Mouse (Mus musculus) heart, postnatal 25 days (tissue): ENCODE measurements at regions not wholly inside any gene's neighbourhood (a gene's known extent, or its start where the extent isn't known, plus 50 kb on each side); places are given as distances from the start of the nearest gene placed in this dataset.

ENCODE experiments used
- DNase-seq: peaks from one replicate; pipeline ENCODE4 v3.0.0; 2022; ENCODE audit warnings: low spot score
- intact Hi-C: fragments of 180-260 bp; cut with DNase I; formaldehyde crosslinking; loops from one replicate; pipeline ENCODE4 v1.15.1; 2025

- intact Hi-C loops, result no loop called here
- DNase-seq, result no peak
Observed at GRCm38 (mm10) chr10:41018888-41019287, 53.2 kb downstream of the Gpr6 start.

- no peak for DNase-seq
- intact Hi-C loops, result no loop called here
Observed at GRCm38 (mm10) chr10:41016547-41016946, 55.5 kb downstream of the Gpr6 start.

- intact Hi-C loops, result no loop called here
- no peak for DNase-seq
Observed at GRCm38 (mm10) chr10:41015654-41016053, 56.4 kb downstream of the Gpr6 start.

GRCm38 (mm10) chr10:41010585-41010984, 61.5 kb downstream of the Gpr6 start:
- DNase-seq, result no peak
- intact Hi-C loops, result no loop called here

- DNase-seq, result no peak
- intact Hi-C loops, result loop anchor here (5.0 to 10.0 kb wide), 3 partner anchors 254 to 677 kb away; no protein-coding TSS in a partner anchor
Observed at GRCm38 (mm10) chr10:41007866-41008265, 64.2 kb downstream of the Gpr6 start.

GRCm38 (mm10) chr10:41006634-41007033, 65.5 kb downstream of the Gpr6 start:
- DNase-seq, result no peak
- intact Hi-C loops, result loop anchor here (5.0 to 10.0 kb wide), 3 partner anchors 256 to 678 kb away; no protein-coding TSS in a partner anchor

- no peak for DNase-seq
- intact Hi-C loops, result loop anchor here (5.0 to 10.0 kb wide), 3 partner anchors 257 to 679 kb away; no protein-coding TSS in a partner anchor
Observed at GRCm38 (mm10) chr10:41005776-41006175, 66.3 kb downstream of the Gpr6 start.

- DNase-seq, result no peak
- intact Hi-C loops, result loop anchor here (5.0 to 10.0 kb wide), 4 partner anchors 258 to 680 kb away; no protein-coding TSS in a partner anchor
Observed at GRCm38 (mm10) chr10:41004753-41005152, 67.3 kb downstream of the Gpr6 start.

GRCm38 (mm10) chr10:41004044-41004689, 67.9 kb downstream of the Gpr6 start:
- intact Hi-C loops, result loop anchor here (5.0 to 10.0 kb wide), 3 partner anchors 278 to 681 kb away; no protein-coding TSS in a partner anchor
- DNase-seq, result no peak

- intact Hi-C loops, result loop anchor here (5.0 to 10.0 kb wide), 3 partner anchors 279 to 682 kb away; no protein-coding TSS in a partner anchor
- DNase-seq, result no peak
Observed at GRCm38 (mm10) chr10:41003197-41003596, 68.9 kb downstream of the Gpr6 start.

- DNase-seq, result no peak
- intact Hi-C loops, result loop anchor here (5.0 to 10.0 kb wide), 3 partner anchors 281 to 684 kb away; no protein-coding TSS in a partner anchor
Observed at GRCm38 (mm10) chr10:41000965-41001364, 71.1 kb downstream of the Gpr6 start.

- intact Hi-C loops, result no loop called here
Observed at GRCm38 (mm10) chr10:40999486-40999885, 72.6 kb downstream of the Gpr6 start.

GRCm38 (mm10) chr10:40998799-40999198, 73.3 kb downstream of the Gpr6 start:
- intact Hi-C loops, result no loop called here
- no peak for DNase-seq

More at GRCm38 (mm10) chr10:40999486-40999885, 72.6 kb downstream of the Gpr6 start:
- DNase-seq, result no peak

GRCm38 (mm10) chr10:40998330-40998729, 73.8 kb downstream of the Gpr6 start:
- no peak for DNase-seq

GRCm38 (mm10) chr10:40997606-40998005, 74.5 kb downstream of the Gpr6 start:
- intact Hi-C loops, result no loop called here
- no peak for DNase-seq

More at GRCm38 (mm10) chr10:40998330-40998729, 73.8 kb downstream of the Gpr6 start:
- intact Hi-C loops, result no loop called here
